Mouse (Mus musculus): ENCODE results near the gene Ick. TPM values are rescaled to one million over a fixed set of nuclear protein-coding genes. Genes with fewer than 3 reads are reported as not detected.
A peak's percentile ranks its signal among the peaks of the same experiment; 100 is the strongest.

Gene Ick
- total and polyA plus RNA-seq, 3 experiments: 6.1 to 16.1 TPM; not detected in 1

GRCm38 (mm10) chr9:78185686-78186085 lies 76.7 kb downstream of the Ick start:
- Histone ChIP-seq H3K4me3 (ENCODE audit: control insufficient read depth in 1 of 2, insufficient read depth in 1 of 2, low read depth in 2 of 2, low read length in 2 of 2) (no peak overlapping the region), H3K36me3 (ENCODE audit: control insufficient read depth in 1 of 2, insufficient read depth in 2 of 2, low read length in 2 of 2) (peaks cover 0 to 14% of the 10 kb centered on the region in 2 experiments; a peak in 2 of 4 replicates), H3K27me3 (ENCODE audit: control insufficient read depth in 1 of 2, insufficient read depth in 2 of 2, low read length in 2 of 2) (no peaks in the 10 kb centered on the region)

GRCm38 (mm10) chr9:78188910-78189309 lies 79.9 kb downstream of the Ick start:
- Histone ChIP-seq H3K27ac (ENCODE audit: control insufficient read depth, low read depth, low read length) (peak overlapping the region; percentile 60), H3K4me3 (ENCODE audit: control insufficient read depth in 1 of 2, insufficient read depth in 1 of 2, low read depth in 2 of 2, low read length in 2 of 2) (0 out of 4 replicates have a peak overlapping the region, but pooled peaks of 1 of the 2 experiments have one; percentile 7), H3K4me1 (ENCODE audit: control insufficient read depth in 1 of 2, insufficient read depth in 2 of 2, low read length in 2 of 2) (peaks cover 6 to 25% of the 10 kb centered on the region in 2 experiments), H3K9ac (ENCODE audit: control insufficient read depth, low read depth, low read length, poor library complexity, severe bottlenecking) (peak overlapping the region; percentile 29; the same call in 1 of the 2 replicates), H3K9me3 (replicated peaks; ENCODE audit: insufficient read depth, low read length) (no peaks in the 10 kb centered on the region), H3K27me3 (ENCODE audit: control insufficient read depth in 1 of 2, insufficient read depth in 2 of 2, low read length in 2 of 2) (no peaks in the 10 kb centered on the region), H3K36me3 (ENCODE audit: control insufficient read depth in 1 of 2, insufficient read depth in 2 of 2, low read length in 2 of 2) (peaks cover 0 to 16% of the 10 kb centered on the region in 2 experiments; a peak in 2 of 4 replicates), H3K79me2 (ENCODE audit: control insufficient read depth, insufficient read depth, low read length, poor library complexity) (no peaks in the 10 kb centered on the region)
- TF ChIP-seq TAL1 (IDR thresholded peaks at IDR 0.05; ENCODE audit: low read length) (peak; percentile 42), MYB (IDR thresholded peaks at IDR 0.05; ENCODE audit: low read depth, low read length) (no peak), ETS1 (IDR thresholded peaks at IDR 0.05; ENCODE audit: low read depth, low read length) (peak; percentile 25; the same call in 1 of the 2 replicates), GABPA (IDR thresholded peaks at IDR 0.05; ENCODE audit: low read depth, low read length) (no peak), GATA1 (IDR thresholded peaks at IDR 0.05; ENCODE audit: low read depth, low read length) (peak; percentile 63), MYC (IDR thresholded peaks at IDR 0.05; ENCODE audit: low read depth, low read length) (no peak), EP300 (IDR thresholded peaks at IDR 0.05; ENCODE audit: low read depth in 1 of 2, low read length in 2 of 2) (peak; percentile 45 to 66; a peak in 3 of 4 replicates), SIN3A (IDR thresholded peaks at IDR 0.05; ENCODE audit: low read length) (peak; percentile 39; the same call in 1 of the 2 replicates), TCF12 (IDR thresholded peaks at IDR 0.05; ENCODE audit: low read depth, low read length) (peak; percentile 51)
- peak; percentile 69 for DNase-seq (ENCODE audit: low read depth, low spot score)

More at GRCm38 (mm10) chr9:78185686-78186085, 76.7 kb downstream of the Ick start:
- no peak for TF ChIP-seq MYB (IDR thresholded peaks at IDR 0.05; ENCODE audit: low read depth, low read length)
- no peak for TF ChIP-seq CHD2 (IDR thresholded peaks at IDR 0.05; ENCODE audit: low read length)
- no peak for TF ChIP-seq TBP (IDR thresholded peaks at IDR 0.05; ENCODE audit: low read depth, low read length)
- TF ChIP-seq POLR2AphosphoS5 (IDR thresholded peaks at IDR 0.05; ENCODE audit: borderline replicate concordance, low read depth, low read length): no peak
- TF ChIP-seq GABPA (IDR thresholded peaks at IDR 0.05; ENCODE audit: low read depth, low read length): no peak
- TF ChIP-seq HCFC1 (IDR thresholded peaks at IDR 0.05; ENCODE audit: low read depth, low read length): no peak
- H3K79me2 ChIP-seq (ENCODE audit: control insufficient read depth, insufficient read depth, low read length, poor library complexity): no peaks in the 10 kb centered on the region
- H3K9me3 ChIP-seq (replicated peaks; ENCODE audit: insufficient read depth, low read length): no peaks in the 10 kb centered on the region
- no peak overlapping the region for H3K9ac ChIP-seq (ENCODE audit: control insufficient read depth, low read depth, low read length, poor library complexity, severe bottlenecking)
- no peak overlapping the region for H3K27ac ChIP-seq (ENCODE audit: control insufficient read depth, low read depth, low read length)
- peaks cover 6 to 19% of the 10 kb centered on the region in 2 experiments for H3K4me1 ChIP-seq (ENCODE audit: control insufficient read depth in 1 of 2, insufficient read depth in 2 of 2, low read length in 2 of 2)
- no peak for DNase-seq (ENCODE audit: low read depth, low spot score)

Data from MEL (cell line).